Mouse (Mus musculus) MEL (cell line): ENCODE results near the gene Tmem164. TPM values are rescaled to one million over a fixed set of nuclear protein-coding genes. Genes with fewer than 3 reads are reported as not detected.

Source experiments
- DNase-seq: peaks from one replicate; pipeline ENCODE4 v3.0.0; 2011; ENCODE audit warnings: low read depth, low spot score
- H3K27ac ChIP-seq: 2 replicates; pipeline ENCODE4 v1.5.1; 2012; ENCODE audit warnings: low read depth, mild to moderate bottlenecking, control low read depth, low read length, moderate library complexity; ENCODE audit not compliant: control insufficient read depth
- H3K27me3 ChIP-seq, 2 experiments: fragments of 150-350 bp in 1 of 2; sonication (generic) in 1 of 2; 2 replicates each; pipeline ENCODE4 v1.6.1; 2012; ENCODE audit warnings: low read length in 2 of 2, mild to moderate bottlenecking in 2 of 2, improper control_type of control experiment in 1 of 2, moderate library complexity in 1 of 2; ENCODE audit not compliant: insufficient read depth in 2 of 2, control insufficient read depth in 1 of 2
- H3K36me3 ChIP-seq, 2 experiments: 2 replicates each; pipeline ENCODE4 v1.6.1; 2012 to 2014; ENCODE audit warnings: low read length in 2 of 2, improper control_type of control experiment in 1 of 2, inconsistent platforms in 1 of 2, mild to moderate bottlenecking in 1 of 2; ENCODE audit not compliant: insufficient read depth in 2 of 2, control insufficient read depth in 1 of 2
- H3K4me1 ChIP-seq, 2 experiments: fragments of 150-350 bp in 1 of 2; sonication (generic) in 1 of 2; 2 replicates each; pipeline ENCODE4 v1.6.1; 2012; ENCODE audit warnings: low read length in 2 of 2, improper control_type of control experiment in 1 of 2, mild to moderate bottlenecking in 1 of 2; ENCODE audit not compliant: insufficient read depth in 2 of 2, control insufficient read depth in 1 of 2
- H3K4me3 ChIP-seq, 2 experiments: fragments of 150-350 bp in 1 of 2; sonication (generic) in 1 of 2; 2 replicates each; pipeline ENCODE4 v1.5.1; 2012; ENCODE audit warnings: low read depth in 2 of 2, low read length in 2 of 2, mild to moderate bottlenecking in 2 of 2, moderate library complexity in 2 of 2, control low read depth in 1 of 2, improper control_type of control experiment in 1 of 2; ENCODE audit not compliant: control insufficient read depth in 1 of 2, insufficient read depth in 1 of 2
- H3K79me2 ChIP-seq: 2 replicates; pipeline ENCODE4 v1.6.1; 2012; ENCODE audit warnings: mild to moderate bottlenecking, low read length, moderate library complexity; ENCODE audit not compliant: control insufficient read depth, poor library complexity, insufficient read depth
- H3K9ac ChIP-seq: 2 replicates; pipeline ENCODE4 v1.6.1; 2012; ENCODE audit warnings: low read depth, mild to moderate bottlenecking, control low read depth, low read length, moderate library complexity; ENCODE audit not compliant: control insufficient read depth, poor library complexity, severe bottlenecking
- H3K9me3 ChIP-seq: fragments of 150-350 bp; sonication (generic); replicated peaks from 2 replicates; pipeline ENCODE4 v1.6.1; 2012; ENCODE audit warnings: mild to moderate bottlenecking, low read length, improper control_type of control experiment, moderate library complexity; ENCODE audit not compliant: insufficient read depth
- BHLHE40 ChIP-seq: IDR thresholded peaks from 2 replicates; pipeline ENCODE4 v1.6.1; 2012; ENCODE audit warnings: low read depth, mild to moderate bottlenecking, inconsistent platforms, low read length, improper control_type of control experiment, borderline replicate concordance
- CHD1 ChIP-seq: IDR thresholded peaks from 2 replicates; pipeline ENCODE4 v1.6.1; 2012; ENCODE audit warnings: low read depth, mild to moderate bottlenecking, inconsistent platforms, low read length, improper control_type of control experiment
- CHD2 ChIP-seq: IDR thresholded peaks from 2 replicates; pipeline ENCODE4 v1.6.1; 2011; ENCODE audit warnings: low read length, improper control_type of control experiment
- E2F4 ChIP-seq: IDR thresholded peaks from 2 replicates; pipeline ENCODE4 v1.6.1; 2011; ENCODE audit warnings: low read depth, low read length, improper control_type of control experiment, borderline replicate concordance
- EP300 ChIP-seq, 2 experiments: IDR thresholded peaks; 2 replicates each; pipeline ENCODE4 v1.6.1; 2011; ENCODE audit warnings: improper control_type of control experiment in 2 of 2, low read length in 2 of 2, low read depth in 1 of 2, mild to moderate bottlenecking in 1 of 2
- ETS1 ChIP-seq: IDR thresholded peaks from 2 replicates; pipeline ENCODE4 v1.6.1; 2012; ENCODE audit warnings: low read depth, mild to moderate bottlenecking, inconsistent platforms, low read length, improper control_type of control experiment, moderate library complexity
- GATA1 ChIP-seq: IDR thresholded peaks from 2 replicates; pipeline ENCODE4 v1.6.1; 2011; ENCODE audit warnings: low read depth, low read length, improper control_type of control experiment
- JUND ChIP-seq: IDR thresholded peaks from 2 replicates; pipeline ENCODE4 v1.6.1; 2011; ENCODE audit warnings: low read depth, mild to moderate bottlenecking, improper control_type of control experiment, low read length
- MAX ChIP-seq: IDR thresholded peaks from 2 replicates; pipeline ENCODE4 v1.6.1; 2011; ENCODE audit warnings: low read length, improper control_type of control experiment
- MAZ ChIP-seq: IDR thresholded peaks from 2 replicates; pipeline ENCODE4 v1.6.1; 2012; ENCODE audit warnings: low read depth, mild to moderate bottlenecking, inconsistent platforms, low read length, improper control_type of control experiment
- MEF2A ChIP-seq: IDR thresholded peaks from 2 replicates; pipeline ENCODE4 v1.6.1; 2014; ENCODE audit warnings: low read depth, mild to moderate bottlenecking, inconsistent platforms, low read length, improper control_type of control experiment; ENCODE audit not compliant: poor library complexity, insufficient replicate concordance, severe bottlenecking; ENCODE audit errors: extremely low read depth
- MXI1 ChIP-seq: IDR thresholded peaks from 2 replicates; pipeline ENCODE4 v1.6.1; 2011; ENCODE audit warnings: mild to moderate bottlenecking, low read depth, low read length, improper control_type of control experiment
- MYC ChIP-seq: IDR thresholded peaks from 2 replicates; pipeline ENCODE4 v1.6.1; 2011; ENCODE audit warnings: low read depth, mild to moderate bottlenecking, low read length, improper control_type of control experiment, moderate library complexity
- POLR2A ChIP-seq, 2 experiments: IDR thresholded peaks; 2 replicates each; pipeline ENCODE4 v1.6.1; 2011 to 2012; ENCODE audit warnings: low read length in 2 of 2, mild to moderate bottlenecking in 2 of 2, control low read depth in 1 of 2, improper control_type of control experiment in 1 of 2, low read depth in 1 of 2, moderate library complexity in 1 of 2; ENCODE audit not compliant: control insufficient read depth in 1 of 2, insufficient read depth in 1 of 2, poor library complexity in 1 of 2
- RCOR1 ChIP-seq: IDR thresholded peaks from 2 replicates; pipeline ENCODE4 v1.6.1; 2012; ENCODE audit warnings: low read depth, mild to moderate bottlenecking, inconsistent platforms, low read length, improper control_type of control experiment
- TAL1 ChIP-seq: IDR thresholded peaks from 2 replicates; pipeline ENCODE4 v1.6.1; 2012; ENCODE audit warnings: mild to moderate bottlenecking, inconsistent platforms, low read length, moderate library complexity, mixed read lengths
- TBP ChIP-seq: IDR thresholded peaks from 2 replicates; pipeline ENCODE4 v1.8.0; 2011; ENCODE audit warnings: low read depth, low read length, improper control_type of control experiment
- TCF12 ChIP-seq: IDR thresholded peaks from 2 replicates; pipeline ENCODE4 v1.6.1; 2014; ENCODE audit warnings: low read depth, mild to moderate bottlenecking, inconsistent platforms, low read length, improper control_type of control experiment, moderate library complexity
- USF1 ChIP-seq: IDR thresholded peaks from 2 replicates; pipeline ENCODE4 v1.6.1; 2014; ENCODE audit warnings: low read depth, mild to moderate bottlenecking, inconsistent platforms, low read length, improper control_type of control experiment, moderate library complexity
- USF2 ChIP-seq, 2 experiments: IDR thresholded peaks; 2 replicates each; pipeline ENCODE4 v1.6.1; 2011 to 2012; ENCODE audit warnings: improper control_type of control experiment in 2 of 2, low read length in 2 of 2, borderline replicate concordance in 1 of 2, inconsistent platforms in 1 of 2, low read depth in 1 of 2, mild to moderate bottlenecking in 1 of 2; ENCODE audit not compliant: insufficient read depth in 1 of 2
- ZNF384 ChIP-seq: IDR thresholded peaks from 2 replicates; pipeline ENCODE4 v1.6.1; 2012; ENCODE audit warnings: low read depth, mild to moderate bottlenecking, inconsistent platforms, low read length, improper control_type of control experiment
- polyA plus RNA-seq, 2 experiments: library from polyadenylated mRNA; stranded (reverse) in 1 of 2; unstranded in 1 of 2; fragments of >175 nt in 1 of 2; fragments of >200 nt in 1 of 2; gene quantifications; 2 replicates each; pipeline versions ENCODE4 v1.2.1 to v1.2.4; 2012; ENCODE audit warnings: low replicate concordance in 2 of 2, low read depth in 1 of 2; ENCODE audit not compliant: insufficient read length in 2 of 2, insufficient read depth in 1 of 2, missing spikeins in 1 of 2
- total RNA-seq: library from RNA; depleted of rRNA; stranded (reverse); fragments of 300-350 nt; gene quantifications from 2 replicates; pipeline ENCODE4 v1.2.3, GENCODE M21; 2012

Gene Tmem164
- total and polyA plus RNA-seq, 3 experiments: 34.3 to 92.4 (median 72.8) TPM

- DNase-seq: peak; percentile 58
- no peak overlapping the region for H3K27ac ChIP-seq
- peaks cover 9 to 11% of the 10 kb centered on the region in 2 experiments for H3K4me1 ChIP-seq
- peaks cover 0 to 10% of the 10 kb centered on the region in 2 experiments; a peak in 2 of 4 replicates for H3K36me3 ChIP-seq
- no peaks in the 10 kb centered on the region for H3K9me3 ChIP-seq
- TF ChIP-seq USF2 (IDR thresholded peaks at IDR 0.05; ENCODE audit: borderline replicate concordance in 1 of 2, insufficient read depth in 1 of 2, low read depth in 1 of 2, low read length in 2 of 2) (no peak), MAX (no peak), TCF12 (no peak), ZNF384 (no peak), JUND (no peak), MYC (no peak), CHD1 (no peak), RCOR1 (no peak), BHLHE40 (no peak)
- no peak overlapping the region for H3K4me3 ChIP-seq
- no peaks in the 10 kb centered on the region for H3K79me2 ChIP-seq
- H3K27me3 ChIP-seq: no peaks in the 10 kb centered on the region; a peak in 1 of 4 replicates
- no peak overlapping the region for H3K9ac ChIP-seq
Observed at GRCm38 (mm10) chrX:142650117-142650764, 31.0 kb upstream of the Tmem164 start.

DNA sequence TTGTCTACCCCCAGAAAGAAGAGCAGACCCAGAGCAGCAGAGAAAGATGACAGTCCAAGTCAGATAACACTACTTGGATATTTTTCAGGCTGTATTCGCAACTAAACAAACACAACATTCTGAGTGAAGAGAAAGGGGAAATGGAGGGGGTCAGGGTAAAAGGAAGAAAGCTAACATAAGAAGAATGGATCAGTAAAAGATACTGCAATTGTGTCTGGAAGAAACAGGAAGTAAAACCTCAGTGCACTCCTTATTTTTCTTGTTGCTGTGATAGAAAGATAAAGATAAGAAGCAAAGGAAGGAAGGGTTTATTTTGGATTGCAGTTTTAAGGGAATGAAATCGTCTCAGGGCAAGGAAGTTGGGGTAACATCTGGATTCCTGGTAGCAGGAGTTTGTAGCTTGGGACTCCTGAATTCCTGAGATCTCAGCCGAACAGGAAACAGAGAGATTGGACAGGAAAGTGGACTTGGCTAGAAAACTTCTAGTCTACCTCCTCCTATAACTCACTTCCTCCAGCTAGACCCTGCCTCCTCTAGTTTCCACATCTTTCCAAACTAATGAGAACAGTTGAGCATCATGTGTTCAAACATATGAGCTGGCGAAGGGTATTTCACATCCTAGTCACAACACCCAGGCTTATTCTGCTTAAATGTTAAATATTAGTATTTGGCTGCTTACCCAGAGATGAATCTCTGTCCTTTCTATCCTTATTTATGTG lies 16.3 kb upstream of the Tmem164 start:
- no peaks in the 10 kb centered on the region for H3K27me3 ChIP-seq
- H3K79me2 ChIP-seq: no peaks in the 10 kb centered on the region
- H3K4me1 ChIP-seq: peaks cover 0 to 3% of the 10 kb centered on the region in 2 experiments; a peak in 3 of 4 replicates
- no peaks in the 10 kb centered on the region for H3K9me3 ChIP-seq
- peaks cover 0 to 6% of the 10 kb centered on the region in 2 experiments; a peak in 2 of 4 replicates for H3K36me3 ChIP-seq
- no peak overlapping the region for H3K4me3 ChIP-seq
- peak; percentile 26 to 57; a peak in 2 of 4 replicates for TF ChIP-seq EP300 (IDR thresholded peaks at IDR 0.05; ENCODE audit: low read depth in 1 of 2, low read length in 2 of 2)
- TF ChIP-seq USF1: no peak
- no peak for TF ChIP-seq MXI1
- TF ChIP-seq POLR2A (IDR thresholded peaks at IDR 0.05; ENCODE audit: control insufficient read depth in 1 of 2, insufficient read depth in 1 of 2, low read depth in 1 of 2, low read length in 2 of 2, poor library complexity in 1 of 2): no peak
- peak; percentile 66 for TF ChIP-seq GATA1
- TF ChIP-seq MAZ: no peak
- 0 out of 2 replicates have a peak, but pooled peaks have one; percentile 23 for TF ChIP-seq TAL1
- TF ChIP-seq MEF2A: no peak
- TF ChIP-seq ETS1: 0 out of 2 replicates have a peak, but pooled peaks have one; percentile 19
- TF ChIP-seq TBP: 0 out of 2 replicates have a peak, but pooled peaks have one; percentile 20
- peak; percentile 88 for TF ChIP-seq RCOR1
- TF ChIP-seq CHD2: no peak
- TF ChIP-seq BHLHE40: no peak
- no peak for TF ChIP-seq E2F4
- TF ChIP-seq, all 39 proteins: peak for 6
- peak; percentile 60 for DNase-seq
- Histone ChIP-seq H3K27ac (no peak overlapping the region), H3K9ac (no peak overlapping the region)
